In genomic region chr6:84128229-84128628, GRCm38 (mm10) we compare ENCODE assay signal across 35 mouse cellular contexts.
"Had no signal": no experiment of that assay in that cellular context is flagged by ENCODE, and none has a peak within 500 bp of the region (broad histone marks: within the 10 kb centered on the region; RNA-seq: fewer than 3 reads in every experiment).

No protein-coding gene starts in this region.

- ATAC-seq: hindbrain, embryonic 16.5 days; hindbrain, postnatal 0 days; inflammation-experienced regulatory T-cells, adult 6 months; intestine, embryonic 15.5 days; intestine, embryonic 16.5 days; intestine, postnatal 0 days had no signal

- H3K4me2 ChIP-seq: heart, embryonic 11.5 days; heart, embryonic 12.5 days; heart, embryonic 13.5 days; heart, embryonic 15.5 days; hindbrain, embryonic 12.5 days; hindbrain, embryonic 14.5 days; hindbrain, embryonic 15.5 days; intestine, embryonic 15.5 days; kidney, embryonic 15.5 days had no signal

- H3K9ac ChIP-seq: heart, embryonic 12.5 days; heart, embryonic 15.5 days; hindbrain, embryonic 12.5 days; hindbrain, embryonic 14.5 days; hindbrain, embryonic 15.5 days; intestine, embryonic 15.5 days; kidney, embryonic 15.5 days had no signal

- H3K27ac ChIP-seq: heart, embryonic 10.5 days; heart, embryonic 13.5 days; heart, embryonic 15.5 days; hindbrain, embryonic 10.5 days; hindbrain, embryonic 12.5 days; hindbrain, embryonic 14.5 days; hindbrain, embryonic 15.5 days; hindbrain, postnatal 0 days; intestine, embryonic 15.5 days; kidney, embryonic 15.5 days; kidney, postnatal 0 days; layer of hippocampus, adult 2 months; left cerebral cortex, adult 2 months had no signal

- DNase-seq: heart, postnatal 10 days; heart, postnatal 14 days; heart, postnatal 36 days; heart, postnatal 4 days; kidney, adult 11 months; kidney, adult 18-20 months; kidney, adult 2 months; kidney, adult 8-10 months; kidney, adult 9 months; kidney, postnatal 10 days; kidney, postnatal 14 days; kidney, postnatal 25 days; kidney, postnatal 36 days; kidney, postnatal 4 days; layer of hippocampus, adult 9-11 months; layer of hippocampus, postnatal 36 days had no signal

- H3K4me3 ChIP-seq: heart, embryonic 10.5 days; heart, embryonic 12.5 days; heart, embryonic 13.5 days; heart, embryonic 15.5 days; hindbrain, embryonic 10.5 days; hindbrain, embryonic 12.5 days; hindbrain, embryonic 15.5 days; intestine, embryonic 15.5 days; kidney, embryonic 15.5 days; layer of hippocampus, adult 2 months; left cerebral cortex, adult 2 months had no signal

- H3K36me3 ChIP-seq: heart, embryonic 15.5 days; hindbrain, embryonic 10.5 days; hindbrain, embryonic 12.5 days; hindbrain, embryonic 15.5 days; intestine, embryonic 15.5 days; kidney, embryonic 15.5 days had no signal

- H3K27me3 ChIP-seq: heart, embryonic 12.5 days; heart, embryonic 13.5 days; heart, embryonic 15.5 days; hindbrain, embryonic 12.5 days; hindbrain, embryonic 15.5 days; intestine, embryonic 15.5 days; kidney, embryonic 15.5 days had no signal

- H3K9me3 ChIP-seq: heart, embryonic 10.5 days; heart, embryonic 12.5 days; heart, embryonic 13.5 days; heart, embryonic 15.5 days; hindbrain, embryonic 10.5 days; hindbrain, embryonic 12.5 days; hindbrain, embryonic 15.5 days; intestine, embryonic 15.5 days; kidney, embryonic 15.5 days had no signal

- H3K4me1 ChIP-seq: hindbrain, embryonic 15.5 days; intestine, embryonic 15.5 days had no signal
